In the genomic region with DNA sequence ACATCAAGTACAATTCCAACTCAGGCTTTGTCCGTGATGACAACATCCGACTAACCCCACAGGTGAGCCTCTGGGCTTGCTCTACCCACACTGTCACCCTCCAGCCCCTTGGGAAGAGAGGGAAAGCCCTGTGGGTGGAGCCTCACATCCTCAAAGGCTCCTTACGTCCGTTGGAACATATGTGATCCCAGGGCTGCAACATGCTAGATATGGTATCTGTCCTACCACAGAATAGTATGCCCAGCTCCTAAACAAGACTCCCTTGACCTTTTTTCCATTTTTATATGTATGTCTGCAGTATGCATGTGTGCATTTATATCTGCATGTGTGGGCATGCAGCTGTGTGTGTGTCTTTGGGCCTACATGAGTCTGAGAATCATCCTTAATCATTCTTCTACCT, we compare ENCODE assay signal across 24 mouse cellular contexts. TPM values are rescaled to one million over a fixed set of nuclear protein-coding genes. Genes with fewer than 3 reads are reported as not detected.
DNase-seq lines count a peak whose midpoint lies in the region; ATAC-seq lines count a peak whose summit lies in the region.
"Had no signal": no experiment of that assay in that cellular context is flagged by ENCODE, and none has a peak within 500 bp of the region (broad histone marks: within the 10 kb centered on the region; RNA-seq: fewer than 3 reads in every experiment).

No protein-coding gene starts in this region.

- no peaks in the 10 kb centered on the region for H3K9me3 ChIP-seq in liver, embryonic 11.5 days (ENCODE audit: control insufficient read depth, low read length)
- no peaks in the 10 kb centered on the region for H3K9me3 ChIP-seq in liver, embryonic 13.5 days (replicated peaks)
- H3K9me3 ChIP-seq in liver, embryonic 16.5 days (replicated peaks; ENCODE audit: control insufficient read depth, low read length) = no peaks in the 10 kb centered on the region
- peaks cover 6% of the 10 kb centered on the region; the same call in 1 of the 2 replicates for H3K9me3 ChIP-seq in midbrain, embryonic 10.5 days (replicated peaks)
- H3K9me3 ChIP-seq: forebrain, embryonic 12.5 days; forebrain, embryonic 15.5 days; heart, embryonic 10.5 days; heart, embryonic 13.5 days had no signal

- ATAC-seq in liver, embryonic 11.5 days (replicated peaks; ENCODE audit: low FRiP score) = peak; percentile 27; the same call in 1 of the 2 replicates
- peak; percentile 27 for ATAC-seq in liver, embryonic 13.5 days (ENCODE audit: low read depth)
- no peak for ATAC-seq in liver, embryonic 16.5 days (ENCODE audit: low read depth)
- ATAC-seq in megakaryocyte-erythroid progenitor cell, adult 5-6 weeks (replicated peaks; ENCODE audit: low FRiP score, low TSS enrichment, poor library complexity, severe bottlenecking) = peak; percentile 58
- ATAC-seq: activated CD4-positive, CD25-positive, alpha-beta regulatory T cell, adult 4 months; forebrain, embryonic 15.5 days had no signal

- no peak overlapping the region for H3K4me2 ChIP-seq in liver, embryonic 11.5 days
- H3K4me2 ChIP-seq in liver, embryonic 13.5 days = no peak overlapping the region
- no peak overlapping the region for H3K4me2 ChIP-seq in liver, embryonic 16.5 days (ENCODE audit: low read depth, low read length)
- H3K4me2 ChIP-seq: forebrain, embryonic 12.5 days; forebrain, embryonic 15.5 days; heart, embryonic 13.5 days; hindbrain, embryonic 14.5 days had no signal

- peaks cover 24% of the 10 kb centered on the region for H3K4me1 ChIP-seq in liver, embryonic 11.5 days (replicated peaks; ENCODE audit: control insufficient read depth, insufficient read depth, low read length)
- peaks cover 61% of the 10 kb centered on the region for H3K4me1 ChIP-seq in liver, embryonic 13.5 days (replicated peaks)
- H3K4me1 ChIP-seq in liver, embryonic 16.5 days (ENCODE audit: control insufficient read depth, low read depth, low read length) = peaks cover 33% of the 10 kb centered on the region
- no peaks in the 10 kb centered on the region for H3K4me1 ChIP-seq in midbrain, embryonic 10.5 days
- H3K4me1 ChIP-seq: forebrain, embryonic 12.5 days; forebrain, embryonic 15.5 days had no signal

- H3K36me3 ChIP-seq in liver, embryonic 11.5 days (ENCODE audit: control insufficient read depth, insufficient read depth, low read length) = peaks cover 9% of the 10 kb centered on the region; the same call in 1 of the 2 replicates
- peaks cover 99% of the 10 kb centered on the region for H3K36me3 ChIP-seq in liver, embryonic 13.5 days
- H3K36me3 ChIP-seq in liver, embryonic 16.5 days (ENCODE audit: control insufficient read depth, insufficient read depth) = peaks cover 84% of the 10 kb centered on the region
- peaks cover 62% of the 10 kb centered on the region for H3K36me3 ChIP-seq in midbrain, embryonic 10.5 days

- no peak overlapping the region for H3K9ac ChIP-seq in liver, embryonic 11.5 days (ENCODE audit: low read depth, low read length)
- H3K9ac ChIP-seq in liver, embryonic 13.5 days = no peak overlapping the region
- no peak overlapping the region for H3K9ac ChIP-seq in liver, embryonic 16.5 days (ENCODE audit: low read depth, low read length)
- H3K9ac ChIP-seq: forebrain, embryonic 12.5 days; forebrain, embryonic 15.5 days; heart, embryonic 13.5 days; hindbrain, embryonic 14.5 days had no signal

- no peak for DNase-seq in liver, embryonic 11.5 days (ENCODE audit: low spot score)
- no peak for DNase-seq in liver
- DNase-seq in liver, embryonic 13.5 days = no peak
- no peak for DNase-seq in midbrain, embryonic 10.5 days (ENCODE audit: low spot score)
- DNase-seq in spleen, postnatal 36 days (ENCODE audit: low spot score in 2 of 2) = no peak
- DNase-seq in right cerebral cortex, adult 18-20 months = no peak
- DNase-seq: adrenal gland, adult 8-10 months; adrenal gland, postnatal 25 days; cerebellum, adult 18-20 months; cerebellum, adult 9-10 months; cerebellum, postnatal 14 days; gastrocnemius, postnatal 10 days; gastrocnemius, postnatal 36 days; heart, adult 2 months; heart, postnatal 14 days; heart, postnatal 4 days had no signal

- no peak overlapping the region for H3K27ac ChIP-seq in liver, embryonic 11.5 days (ENCODE audit: low read depth, low read length)
- peak overlapping the region; percentile 93 for H3K27ac ChIP-seq in liver, embryonic 13.5 days
- H3K27ac ChIP-seq in liver, embryonic 16.5 days (ENCODE audit: low read length) = peak overlapping the region; percentile 17; the same call in 1 of the 2 replicates
- H3K27ac ChIP-seq in midbrain, embryonic 10.5 days (replicated peaks) = no peak overlapping the region
- H3K27ac ChIP-seq: forebrain, embryonic 12.5 days; forebrain, embryonic 15.5 days; heart, adult 2 months; heart, embryonic 10.5 days; heart, embryonic 13.5 days; hindbrain, embryonic 14.5 days had no signal

- 72% methylated on average over 4 of the region's 4 CpGs for WGBS in liver, embryonic 11.5 days
- WGBS in liver, embryonic 13.5 days (ENCODE audit: insufficient replicate concordance) = 60% methylated on average over 4 of the region's 4 CpGs
- WGBS in liver, embryonic 16.5 days (ENCODE audit: insufficient replicate concordance) = 71% methylated on average over 4 of the region's 4 CpGs
- WGBS in midbrain, embryonic 10.5 days = 95% methylated on average over 4 of the region's 4 CpGs

- H3K27me3 ChIP-seq in liver, embryonic 11.5 days (replicated peaks; ENCODE audit: control insufficient read depth, insufficient read depth, low read length) = no peaks in the 10 kb centered on the region
- no peaks in the 10 kb centered on the region for H3K27me3 ChIP-seq in liver, embryonic 13.5 days
- no peaks in the 10 kb centered on the region for H3K27me3 ChIP-seq in liver, embryonic 16.5 days (ENCODE audit: control insufficient read depth, insufficient read depth, low read depth, low read length)
- no peaks in the 10 kb centered on the region for H3K27me3 ChIP-seq in midbrain, embryonic 10.5 days (ENCODE audit: low read depth, poor library complexity, severe bottlenecking)
- H3K27me3 ChIP-seq: forebrain, embryonic 12.5 days; forebrain, embryonic 15.5 days; heart, embryonic 13.5 days had no signal

- no peak overlapping the region for H3K4me3 ChIP-seq in liver, embryonic 11.5 days (ENCODE audit: low read depth, low read length)
- no peak overlapping the region for H3K4me3 ChIP-seq in liver, embryonic 13.5 days (replicated peaks)
- no peak overlapping the region for H3K4me3 ChIP-seq in liver, embryonic 16.5 days (ENCODE audit: low read depth, low read length)
- H3K4me3 ChIP-seq in midbrain, embryonic 10.5 days = no peak overlapping the region
- H3K4me3 ChIP-seq: forebrain, embryonic 12.5 days; forebrain, embryonic 15.5 days; heart, adult 2 months; heart, embryonic 10.5 days; heart, embryonic 13.5 days had no signal

RNA-seq across cellular contexts. Expression of gene Polr3e, which starts 32.8 kb away (rescaled TPM):
- polyA plus RNA-seq in liver, embryonic 11.5 days (2014; fragmentation: Nextera tagmentation; extraction: Ambion mirVana) = 30.0 and 31.3 TPM in 2 replicates
- 19.3 and 21.1 TPM in 2 replicates for polyA plus RNA-seq in liver, embryonic 13.5 days (2015; fragmentation: Nextera tagmentation; extraction: Ambion mirVana)
- 10.1 and 10.4 TPM in 2 replicates for polyA plus RNA-seq in liver, embryonic 16.5 days (2015; fragmentation: Nextera tagmentation; extraction: Ambion mirVana)
- total RNA-seq in megakaryocyte-erythroid progenitor cell, adult 5-6 weeks (2014; fragmentation: Nextera tagmentation) = 36.0 and 40.6 TPM in 2 replicates
- total RNA-seq in megakaryocyte-erythroid progenitor cell, adult 5-6 weeks (2017) = 32.4 and 36.6 TPM in 2 replicates
- 38.2 and 41.0 TPM in 2 replicates for polyA plus RNA-seq in midbrain, embryonic 10.5 days (2016; fragmentation: Nextera tagmentation; extraction: Ambion mirVana)

RNA-seq across cellular contexts. Expression of gene Eef2k, which starts 42.1 kb away (rescaled TPM):
- polyA plus RNA-seq in liver, embryonic 11.5 days (2014; fragmentation: Nextera tagmentation; extraction: Ambion mirVana) = 21.2 and 23.2 TPM in 2 replicates
- 42.2 and 44.2 TPM in 2 replicates for polyA plus RNA-seq in liver, embryonic 13.5 days (2015; fragmentation: Nextera tagmentation; extraction: Ambion mirVana)
- 46.5 and 52.1 TPM in 2 replicates for polyA plus RNA-seq in liver, embryonic 16.5 days (2015; fragmentation: Nextera tagmentation; extraction: Ambion mirVana)
- total RNA-seq in megakaryocyte-erythroid progenitor cell, adult 5-6 weeks (2014; fragmentation: Nextera tagmentation) = 42.3 and 63.0 TPM in 2 replicates
- 49.9 and 52.6 TPM in 2 replicates for total RNA-seq in megakaryocyte-erythroid progenitor cell, adult 5-6 weeks (2017)
- 24.0 and 26.1 TPM in 2 replicates for polyA plus RNA-seq in midbrain, embryonic 10.5 days (2016; fragmentation: Nextera tagmentation; extraction: Ambion mirVana)

Comparison
In these comparisons a context has a peak if more than half of its experiments do, and no peak if none do; other contexts are left out.
1. H3K27ac ChIP-seq: peak in liver, embryonic 13.5 days (single experiment) and liver, embryonic 16.5 days (single experiment); none in liver, embryonic 11.5 days (single experiment) and midbrain, embryonic 10.5 days (single experiment).